10 mouse cellular contexts compared by ENCODE assay signal in the genomic region with DNA sequence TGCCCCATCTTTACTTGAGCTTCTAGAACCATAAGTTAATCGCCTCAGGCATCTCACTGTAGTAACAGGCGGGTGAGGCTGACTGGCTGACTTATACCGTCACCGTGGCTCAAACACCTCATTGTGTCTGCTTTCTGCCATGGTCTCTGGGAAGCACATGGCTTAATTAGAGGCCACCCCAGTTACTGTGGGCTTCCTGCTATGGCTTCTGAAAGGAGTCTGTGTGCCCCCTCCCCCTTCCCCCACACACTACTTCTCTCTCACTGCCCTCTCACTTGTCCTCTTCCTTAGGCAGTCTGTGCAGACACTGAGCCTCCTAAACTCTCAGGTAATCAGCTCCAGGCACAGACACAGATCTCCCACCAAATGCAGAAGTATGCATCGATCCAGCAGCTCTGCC. TPM values are rescaled to one million over a fixed set of nuclear protein-coding genes. Genes with fewer than 3 reads are reported as not detected.
DNase-seq lines count a peak whose midpoint lies in the region; ATAC-seq and TF ChIP-seq lines count a peak whose summit lies in the region.
"Had no signal": no experiment of that assay in that cellular context is flagged by ENCODE, and none has a peak within 500 bp of the region (broad histone marks: within the 10 kb centered on the region; RNA-seq: fewer than 3 reads in every experiment).

No protein-coding gene starts in this region.

- H3K9me3 ChIP-seq in lung, embryonic 14.5 days (ENCODE audit: low read depth, low read length), result no peaks in the 10 kb centered on the region
- no peaks in the 10 kb centered on the region for H3K9me3 ChIP-seq in embryonic facial prominence, embryonic 15.5 days (replicated peaks)
- H3K9me3 ChIP-seq in hindbrain, embryonic 15.5 days, result no peaks in the 10 kb centered on the region
- H3K9me3 ChIP-seq in neural tube, embryonic 13.5 days, result no peaks in the 10 kb centered on the region

- no peak for DNase-seq in lung, embryonic 14.5 days
- no peak for DNase-seq in lung, postnatal 4 days
- DNase-seq in yolk sac, embryonic 10.5 days (ENCODE audit: low spot score), result no peak
- no peak for DNase-seq in gastrocnemius, postnatal 36 days
- DNase-seq in adrenal gland, adult 18-20 months (ENCODE audit: low spot score in 2 of 2), result no peak
- DNase-seq: cerebellum, postnatal 14 days; kidney, adult 18-20 months had no signal

- peaks cover 66% of the 10 kb centered on the region for H3K4me1 ChIP-seq in lung, embryonic 14.5 days (ENCODE audit: insufficient read depth)
- H3K4me1 ChIP-seq in embryonic facial prominence, embryonic 15.5 days, result peaks cover 71% of the 10 kb centered on the region
- peaks cover 35% of the 10 kb centered on the region for H3K4me1 ChIP-seq in hindbrain, embryonic 15.5 days (replicated peaks)
- H3K4me1 ChIP-seq in neural tube, embryonic 13.5 days (replicated peaks), result peaks cover 74% of the 10 kb centered on the region

- ATAC-seq in lung, embryonic 14.5 days (ENCODE audit: insufficient read depth), result no peak
- peak; percentile 48; the same call in 1 of the 2 replicates for ATAC-seq in embryonic facial prominence, embryonic 15.5 days (ENCODE audit: insufficient number of reproducible peaks, low FRiP score, low TSS enrichment, low read depth)
- ATAC-seq in hindbrain, embryonic 15.5 days (ENCODE audit: low FRiP score, low read depth), result peak; percentile 61; the same call in 1 of the 2 replicates
- peak; percentile 40; the same call in 1 of the 2 replicates for ATAC-seq in neural tube, embryonic 13.5 days (ENCODE audit: low read depth)

- H3K36me3 ChIP-seq in lung, embryonic 14.5 days (ENCODE audit: insufficient read depth), result no peaks in the 10 kb centered on the region
- H3K36me3 ChIP-seq in embryonic facial prominence, embryonic 15.5 days, result no peaks in the 10 kb centered on the region
- H3K36me3 ChIP-seq in hindbrain, embryonic 15.5 days, result no peaks in the 10 kb centered on the region
- H3K36me3 ChIP-seq in neural tube, embryonic 13.5 days, result no peaks in the 10 kb centered on the region

- TF ChIP-seq CTCF in lung, embryonic 14.5 days (IDR thresholded peaks at IDR 0.05; ENCODE audit: low read depth), result no peak

- WGBS in lung, embryonic 14.5 days, result 24% methylated on average over 5 of the region's 5 CpGs
- WGBS in embryonic facial prominence, embryonic 15.5 days, result 19% methylated on average over 5 of the region's 5 CpGs
- 35% methylated on average over 5 of the region's 5 CpGs for WGBS in hindbrain, embryonic 15.5 days
- 22% methylated on average over 5 of the region's 5 CpGs for WGBS in neural tube, embryonic 13.5 days

- intact Hi-C loops in gastrocnemius, postnatal 36 days (cut with DNase I), result no loop called here

- no peaks in the 10 kb centered on the region for H3K27me3 ChIP-seq in lung, embryonic 14.5 days (ENCODE audit: insufficient read depth, low read length)
- no peaks in the 10 kb centered on the region for H3K27me3 ChIP-seq in embryonic facial prominence, embryonic 15.5 days
- H3K27me3 ChIP-seq in hindbrain, embryonic 15.5 days, result no peaks in the 10 kb centered on the region
- H3K27me3 ChIP-seq in neural tube, embryonic 13.5 days, result no peaks in the 10 kb centered on the region; the same call in 1 of the 2 replicates

- no peak overlapping the region for H3K4me3 ChIP-seq in lung, embryonic 14.5 days (ENCODE audit: low read depth, low read length)
- no peak overlapping the region for H3K4me3 ChIP-seq in embryonic facial prominence, embryonic 15.5 days (replicated peaks)
- no peak overlapping the region for H3K4me3 ChIP-seq in hindbrain, embryonic 15.5 days
- no peak overlapping the region for H3K4me3 ChIP-seq in neural tube, embryonic 13.5 days

- no peak overlapping the region for H3K9ac ChIP-seq in lung, embryonic 14.5 days
- no peak overlapping the region for H3K9ac ChIP-seq in embryonic facial prominence, embryonic 15.5 days
- no peak overlapping the region for H3K9ac ChIP-seq in hindbrain, embryonic 15.5 days
- no peak overlapping the region for H3K9ac ChIP-seq in neural tube, embryonic 13.5 days

- peak overlapping the region; percentile 43 for H3K4me2 ChIP-seq in lung, embryonic 14.5 days
- H3K4me2 ChIP-seq in embryonic facial prominence, embryonic 15.5 days (replicated peaks), result 0 out of 2 replicates have a peak overlapping the region, but pooled peaks have one; percentile 6
- H3K4me2 ChIP-seq in hindbrain, embryonic 15.5 days, result no peak overlapping the region
- no peak overlapping the region for H3K4me2 ChIP-seq in neural tube, embryonic 13.5 days

- peak overlapping the region; percentile 96 for H3K27ac ChIP-seq in lung, embryonic 14.5 days (ENCODE audit: low read depth)
- peak overlapping the region; percentile 82 for H3K27ac ChIP-seq in embryonic facial prominence, embryonic 15.5 days (replicated peaks)
- no peak overlapping the region for H3K27ac ChIP-seq in hindbrain, embryonic 15.5 days (replicated peaks)
- peak overlapping the region; percentile 59; the same call in 1 of the 2 replicates for H3K27ac ChIP-seq in neural tube, embryonic 13.5 days (replicated peaks)

RNA-seq across cellular contexts. Expression of a gene that starts 19.5 kb away (rescaled TPM):
- polyA plus RNA-seq in lung, embryonic 14.5 days (2014; fragmentation: Nextera tagmentation; extraction: Ambion mirVana), result 97.5 and 102 TPM in 2 replicates
- polyA plus RNA-seq in embryonic facial prominence, embryonic 15.5 days (2015; fragmentation: Nextera tagmentation; extraction: Ambion mirVana), result 43.1 and 45.2 TPM in 2 replicates
- 12.0 and 14.5 TPM in 2 replicates for polyA plus RNA-seq in hindbrain, embryonic 15.5 days (2015; fragmentation: Nextera tagmentation; extraction: Ambion mirVana)
- 13.5 and 15.5 TPM in 2 replicates for polyA plus RNA-seq in neural tube, embryonic 13.5 days (2015; fragmentation: Nextera tagmentation; extraction: Ambion mirVana)
- under 1 TPM; 0.30 to 0.36 TPM for total RNA-seq in gastrocnemius, postnatal 36 days (2021)
- total RNA-seq in adrenal gland, adult 18-20 months (2021), result 1 to 10 TPM; 1.3 TPM

Comparison
In these comparisons a context has a peak if more than half of its experiments do, and no peak if none do; other contexts are left out.
1. H3K4me2 ChIP-seq: peak in lung, embryonic 14.5 days (single experiment) and embryonic facial prominence, embryonic 15.5 days (single experiment); none in hindbrain, embryonic 15.5 days (single experiment) and neural tube, embryonic 13.5 days (single experiment).